Mouse (Mus musculus) left cerebral cortex, adult 2 months (tissue): ENCODE measurements at regions not wholly inside any gene's neighbourhood (a gene's known extent, or its start where the extent isn't known, plus 50 kb on each side); places are given as distances from the start of the nearest gene placed in this dataset.

Experiments
- DNase-seq, 2 experiments: peaks; one replicate each; pipeline ENCODE4 v3.0.0; 2021 to 2022; ENCODE audit warnings: low spot score in 2 of 2, mixed read lengths in 1 of 2; ENCODE audit errors: extremely low spot score in 1 of 2
- H3K27ac ChIP-seq: fragments of 200-600 bp; 2 replicates; pipeline ENCODE4 v1.8.1; 2022
- H3K4me3 ChIP-seq: fragments of 200-600 bp; 2 replicates; pipeline ENCODE4 v1.8.1; 2022
- CTCF ChIP-seq: fragments of 200-600 bp; IDR thresholded peaks from 2 replicates; pipeline ENCODE4 v1.8.1; 2022; ENCODE audit warnings: antibody characterized with exemption, mild to moderate bottlenecking, moderate library complexity
- intact Hi-C: fragments of 180-260 bp; cut with DNase I; formaldehyde crosslinking; loops from one replicate; pipeline ENCODE4 v1.15.1; 2025

DNA sequence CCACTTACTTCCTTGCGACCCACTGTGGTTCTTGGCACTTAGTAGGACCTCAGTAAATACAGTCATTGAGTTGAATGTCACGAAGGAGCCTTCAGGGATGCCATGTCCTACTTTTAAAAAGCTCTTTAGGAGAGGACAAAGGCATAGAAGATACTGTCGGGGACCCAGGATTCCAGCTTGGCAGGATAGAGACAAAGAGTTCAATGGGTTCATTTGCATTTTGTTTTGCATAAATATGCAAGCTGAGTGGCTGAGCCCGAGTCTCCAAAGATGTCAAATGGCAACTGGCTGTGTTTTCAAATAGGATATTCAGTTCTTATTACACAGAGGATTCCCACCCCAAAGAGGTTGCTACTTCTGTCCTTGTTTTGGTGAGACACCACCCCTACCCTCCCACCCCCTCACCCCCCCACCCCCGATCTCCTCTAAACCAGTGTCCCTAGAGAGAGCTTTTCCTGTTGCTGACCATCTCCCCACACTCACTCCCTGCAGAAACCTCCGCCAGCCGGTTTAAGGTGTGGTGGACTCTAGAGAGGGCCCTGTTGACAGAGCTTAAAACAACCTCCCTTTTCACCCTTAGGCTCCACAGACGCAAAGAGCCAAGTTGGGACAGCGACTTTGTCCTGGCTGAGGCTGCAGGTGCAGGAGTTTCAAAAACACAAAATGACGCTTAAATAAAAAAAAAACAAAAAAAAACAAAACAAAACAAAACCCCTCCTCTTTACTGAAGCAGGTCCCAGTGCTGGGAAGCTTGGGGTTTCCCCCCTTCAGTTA, 57.9 kb downstream of the Sox9 start:
- TF ChIP-seq CTCF, result no peak
- intact Hi-C loops, result no loop called here
- DNase-seq, result no peak
- no peak overlapping the region for H3K27ac ChIP-seq
- H3K4me3 ChIP-seq, result no peak overlapping the region

DNA sequence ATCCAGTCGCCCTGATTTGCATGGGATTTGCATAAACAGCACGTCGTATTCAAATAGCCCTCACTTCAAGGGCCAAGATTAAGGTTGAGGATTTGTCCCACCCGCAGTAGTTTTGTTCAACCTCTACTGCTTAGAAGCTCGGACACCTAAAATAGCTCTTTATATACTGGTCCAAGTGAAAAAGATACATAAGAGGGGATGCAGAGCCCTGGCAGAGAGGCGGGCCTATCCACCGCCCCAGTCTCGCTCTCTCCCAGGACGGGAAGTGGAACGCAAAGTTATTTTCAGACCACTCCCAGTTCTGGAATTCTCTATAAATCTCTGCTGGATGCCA, 58.4 kb downstream of the Sox9 start:
- Histone ChIP-seq H3K27ac (no peak overlapping the region), H3K4me3 (no peak overlapping the region)
- TF ChIP-seq CTCF, result no peak
- intact Hi-C loops, result no loop called here
- DNase-seq, result no peak

DNA sequence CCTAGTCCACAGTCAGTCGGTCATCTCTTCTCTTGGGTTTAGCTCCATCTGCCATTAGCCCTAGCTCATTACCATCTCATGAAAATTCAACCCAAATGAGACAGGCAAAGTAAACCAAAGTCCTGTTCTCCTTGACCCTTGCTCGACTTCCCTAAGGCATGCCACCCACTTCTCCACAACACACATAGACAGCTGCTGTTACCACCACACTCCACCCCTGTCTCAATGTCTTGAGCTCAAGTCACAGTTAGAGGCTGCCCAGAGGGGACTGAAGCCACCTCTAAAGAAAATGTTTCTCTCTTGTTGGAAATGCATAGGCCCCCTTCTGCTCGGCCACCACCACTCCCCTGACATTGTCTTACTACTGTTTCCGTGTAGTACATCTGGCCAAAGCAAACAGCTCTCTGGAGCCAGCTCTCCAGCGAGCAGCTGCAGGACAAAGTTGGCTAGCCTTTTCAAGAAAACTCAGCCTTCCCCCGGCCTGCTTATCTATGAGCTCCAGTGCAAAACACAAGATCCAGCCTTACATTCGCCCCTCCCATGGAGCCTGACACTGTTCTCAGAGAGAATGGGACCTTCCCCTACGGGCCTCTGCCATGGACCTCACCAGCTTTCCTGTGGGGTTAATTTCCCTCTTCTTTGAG, 62.4 kb downstream of the Sox9 start:
- TF ChIP-seq CTCF, result no peak
- DNase-seq, result no peak
- intact Hi-C loops, result no loop called here
- no peak overlapping the region for H3K27ac ChIP-seq
- H3K4me3 ChIP-seq, result no peak overlapping the region

DNA sequence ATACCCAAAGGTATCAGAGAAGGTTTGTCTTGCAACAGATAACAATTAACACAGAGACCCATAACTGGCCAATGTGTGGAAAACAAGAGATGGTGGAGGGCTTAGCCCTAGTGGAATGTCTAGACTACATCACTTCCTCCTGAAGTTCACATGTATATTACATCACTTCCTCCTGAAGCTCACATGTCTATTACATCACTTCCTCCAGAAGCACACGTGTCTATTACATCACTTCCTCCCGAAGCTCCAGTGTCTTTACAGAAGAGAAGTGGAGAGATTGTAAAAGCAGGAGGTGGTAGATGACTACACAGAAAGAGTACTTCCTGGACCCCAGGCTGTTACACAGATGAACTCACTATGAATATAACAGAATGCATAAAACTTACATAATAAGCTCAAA, 65.1 kb downstream of the Sox9 start:
- intact Hi-C loops, result no loop called here
- Histone ChIP-seq H3K27ac (no peak overlapping the region), H3K4me3 (no peak overlapping the region)
- DNase-seq, result no peak
- no peak for TF ChIP-seq CTCF

DNA sequence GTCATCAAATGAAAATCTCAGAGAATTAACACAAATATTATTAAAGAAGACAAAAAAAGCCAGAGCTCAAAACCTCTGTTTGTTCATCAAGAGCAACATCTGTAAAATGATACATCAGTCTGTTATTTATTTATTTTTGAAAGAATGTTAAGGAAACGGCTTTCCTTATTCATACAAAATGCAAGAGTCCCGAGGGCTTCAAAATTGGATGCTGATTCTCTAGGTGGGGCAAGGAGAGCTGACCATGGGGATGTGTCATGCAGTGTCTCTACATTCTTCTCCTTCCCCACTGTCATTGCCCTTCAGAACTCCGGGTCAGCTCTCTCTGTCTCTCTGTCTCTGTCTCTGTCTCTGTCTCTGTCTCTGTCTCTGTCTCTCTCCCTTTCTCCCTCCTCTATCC, 65.8 kb downstream of the Sox9 start:
- Histone ChIP-seq H3K27ac (no peak overlapping the region), H3K4me3 (no peak overlapping the region)
- no peak for DNase-seq
- intact Hi-C loops, result no loop called here
- no peak for TF ChIP-seq CTCF

DNA sequence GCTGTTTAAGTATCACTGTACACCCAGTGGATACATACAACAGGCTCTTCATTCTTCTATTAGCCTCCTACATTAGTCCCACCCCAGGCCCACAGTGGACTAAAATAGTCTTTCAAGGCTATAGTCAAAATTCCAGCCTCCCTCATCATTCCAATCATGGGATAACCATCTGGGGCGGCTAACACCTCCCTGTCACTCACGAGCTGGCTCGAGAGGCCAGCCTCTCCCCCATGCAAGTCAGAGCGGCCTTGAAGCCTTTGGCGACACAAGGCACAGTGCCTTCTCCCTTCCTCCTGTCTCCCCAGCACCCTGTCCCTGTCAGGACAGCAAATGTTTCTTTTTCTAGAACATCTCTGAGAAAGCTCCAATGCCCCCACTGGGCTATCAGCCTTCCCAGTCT, 68.0 kb downstream of the Sox9 start:
- Histone ChIP-seq H3K27ac (no peak overlapping the region), H3K4me3 (no peak overlapping the region)
- no peak for TF ChIP-seq CTCF
- no peak for DNase-seq
- intact Hi-C loops, result no loop called here

DNA sequence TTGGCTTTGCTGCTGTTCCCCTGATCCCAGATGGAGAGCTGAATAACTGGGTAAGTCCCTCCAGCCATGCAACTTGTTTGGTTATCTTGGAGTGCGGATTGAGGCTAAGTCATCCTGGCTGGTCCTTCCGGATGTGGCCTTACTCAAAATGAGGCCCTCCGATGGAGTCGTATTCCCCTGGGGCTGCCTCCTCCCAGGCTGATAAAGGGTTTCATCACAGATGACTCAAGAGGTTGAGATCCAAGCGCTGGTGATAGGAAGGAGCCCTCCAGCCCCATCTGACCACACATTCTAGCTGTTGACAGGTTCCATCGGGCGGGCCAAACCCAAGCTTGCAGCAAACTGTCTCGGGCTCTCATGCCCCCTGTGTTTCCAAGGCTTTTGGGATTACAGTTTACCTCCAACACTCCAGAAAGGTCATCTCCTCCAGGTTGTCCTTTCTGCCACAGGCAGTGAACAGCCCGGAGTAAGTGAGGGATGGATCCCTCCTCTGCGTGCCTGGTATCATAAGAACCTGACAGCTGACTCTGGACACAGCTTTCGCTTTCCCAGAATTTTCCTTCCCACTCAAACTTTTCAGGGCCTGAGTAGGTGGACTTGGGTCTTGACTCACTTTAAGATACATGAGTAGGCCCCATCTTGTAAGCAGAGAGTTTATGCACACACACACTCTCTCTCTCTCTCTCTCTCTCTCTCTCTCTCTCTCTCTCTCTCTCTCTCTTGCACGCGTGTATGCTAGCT, 68.7 kb downstream of the Sox9 start:
- TF ChIP-seq CTCF, result no peak
- intact Hi-C loops, result no loop called here
- Histone ChIP-seq H3K27ac (no peak overlapping the region), H3K4me3 (no peak overlapping the region)
- DNase-seq, result no peak

DNA sequence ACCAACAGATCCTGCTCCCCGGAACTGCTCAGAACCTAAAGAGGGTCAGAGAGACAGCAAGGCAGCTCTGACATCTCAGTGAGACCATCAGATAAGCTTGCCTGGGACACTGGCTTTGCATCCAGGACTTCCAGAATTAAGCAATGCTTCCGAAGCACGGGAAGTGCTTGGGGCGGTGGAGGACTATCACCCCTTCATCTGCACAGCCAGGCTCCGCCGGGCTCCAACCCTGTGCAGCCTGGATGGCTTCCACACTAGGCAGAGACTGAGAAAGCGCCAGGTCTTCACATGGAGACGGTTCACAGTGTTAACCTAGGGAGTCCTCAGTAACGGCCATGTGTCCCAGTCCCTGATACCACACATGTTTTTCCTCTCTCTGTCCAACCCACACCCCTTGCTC, 69.3 kb downstream of the Sox9 start:
- no peak overlapping the region for H3K27ac ChIP-seq
- no peak for DNase-seq
- intact Hi-C loops, result no loop called here
- no peak overlapping the region for H3K4me3 ChIP-seq
- TF ChIP-seq CTCF, result no peak

DNA sequence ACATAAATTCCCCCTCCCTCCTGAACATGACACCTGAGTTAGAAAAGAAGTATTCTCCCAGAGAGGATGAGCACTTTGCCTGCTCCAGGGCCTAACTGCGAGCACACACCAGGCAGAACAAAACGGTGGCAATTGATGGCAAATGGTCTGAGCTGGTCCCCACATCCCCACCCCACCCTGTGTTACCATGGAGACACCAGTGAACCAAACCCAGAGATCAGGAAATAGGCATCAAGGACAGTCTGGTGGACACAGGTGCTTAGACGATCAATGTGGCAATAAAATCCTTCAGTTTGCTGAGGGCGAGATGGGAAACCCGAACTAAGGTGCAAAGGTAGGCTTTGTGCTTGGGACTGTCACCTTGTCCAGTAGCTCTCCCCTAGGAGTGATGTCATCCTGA, 74.0 kb downstream of the Sox9 start:
- H3K4me3 ChIP-seq, result no peak overlapping the region
- intact Hi-C loops, result no loop called here
- TF ChIP-seq CTCF, result no peak
- DNase-seq, result no peak
- H3K27ac ChIP-seq, result no peak overlapping the region

DNA sequence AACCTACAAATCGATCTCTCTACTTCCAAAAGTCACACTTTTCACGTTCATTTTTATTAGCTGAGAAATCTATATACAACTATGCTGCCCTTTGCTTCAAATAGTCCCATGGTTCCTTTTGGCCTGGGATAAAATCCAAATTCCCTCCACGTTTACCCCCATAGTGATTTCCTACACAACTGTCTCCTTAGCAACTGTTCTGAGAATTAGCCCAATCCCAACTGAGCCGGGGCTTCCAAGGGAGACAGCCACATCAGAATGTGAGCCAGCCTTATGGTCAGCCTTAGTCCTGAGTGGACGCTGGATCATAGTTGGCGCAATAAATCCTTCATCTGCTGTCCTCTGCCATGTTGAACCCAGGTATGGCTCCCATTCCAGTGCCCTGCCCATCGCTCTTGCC, 77.3 kb downstream of the Sox9 start:
- no peak for DNase-seq
- Histone ChIP-seq H3K4me3 (no peak overlapping the region), H3K27ac (no peak overlapping the region)
- no peak for TF ChIP-seq CTCF
- intact Hi-C loops, result no loop called here

DNA sequence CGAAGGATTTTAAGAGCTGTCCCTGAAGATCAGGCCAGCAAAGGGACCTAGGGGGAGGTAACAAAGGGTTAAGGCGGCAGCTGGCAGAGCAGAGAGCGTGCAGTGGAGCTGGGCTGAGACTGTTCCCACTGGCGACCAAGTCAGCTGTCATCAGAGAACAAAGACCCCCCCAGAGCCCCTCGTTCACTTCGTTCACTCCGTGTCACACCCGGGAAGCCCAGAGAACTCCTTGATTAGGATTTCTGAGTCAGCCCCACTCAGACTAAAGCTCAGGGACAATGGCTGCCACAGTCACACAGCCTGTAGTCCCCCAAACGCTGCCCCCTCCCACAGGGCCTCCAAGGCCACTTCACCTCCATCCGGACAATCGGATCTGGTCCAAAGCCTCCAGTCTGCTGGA, 78.8 kb downstream of the Sox9 start:
- DNase-seq, result no peak
- no peak for TF ChIP-seq CTCF
- Histone ChIP-seq H3K27ac (no peak overlapping the region), H3K4me3 (no peak overlapping the region)
- intact Hi-C loops, result no loop called here

DNA sequence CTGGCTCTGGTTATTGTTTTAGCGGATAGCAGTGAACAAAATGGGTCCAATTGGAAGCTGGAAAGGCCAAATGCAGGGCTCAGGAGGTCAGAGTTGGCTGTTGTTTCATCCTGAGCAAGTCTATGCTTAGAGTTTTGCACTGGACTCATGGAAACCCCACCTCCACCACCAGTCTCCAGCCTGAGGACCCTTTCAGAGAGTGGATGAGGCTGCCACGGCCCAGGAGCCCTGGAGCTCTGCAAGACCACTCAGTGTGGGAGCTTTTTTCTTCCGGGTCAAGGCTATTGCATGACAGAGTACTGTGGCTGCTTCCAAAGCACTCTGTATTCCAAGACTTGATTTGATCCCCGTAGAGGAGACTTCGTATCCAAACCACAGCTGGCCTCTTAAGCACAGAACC, 79.2 kb downstream of the Sox9 start:
- DNase-seq, result no peak
- H3K4me3 ChIP-seq, result no peak overlapping the region
- TF ChIP-seq CTCF, result no peak
- H3K27ac ChIP-seq, result no peak overlapping the region
- intact Hi-C loops, result no loop called here
